Mouse (Mus musculus) MEL (cell line): ENCODE data around the gene Ptgdr2. TPM values are rescaled to one million over a fixed set of nuclear protein-coding genes. Genes with fewer than 3 reads are reported as not detected.

Source experiments
- DNase-seq: peaks from one replicate; pipeline ENCODE4 v3.0.0; 2011; ENCODE audit warnings: low read depth, low spot score
- H3K27ac ChIP-seq: 2 replicates; pipeline ENCODE4 v1.5.1; 2012; ENCODE audit warnings: low read depth, mild to moderate bottlenecking, control low read depth, low read length, moderate library complexity; ENCODE audit not compliant: control insufficient read depth
- H3K27me3 ChIP-seq, 2 experiments: fragments of 150-350 bp in 1 of 2; sonication (generic) in 1 of 2; 2 replicates each; pipeline ENCODE4 v1.6.1; 2012; ENCODE audit warnings: low read length in 2 of 2, mild to moderate bottlenecking in 2 of 2, improper control_type of control experiment in 1 of 2, moderate library complexity in 1 of 2; ENCODE audit not compliant: insufficient read depth in 2 of 2, control insufficient read depth in 1 of 2
- H3K36me3 ChIP-seq, 2 experiments: 2 replicates each; pipeline ENCODE4 v1.6.1; 2012 to 2014; ENCODE audit warnings: low read length in 2 of 2, improper control_type of control experiment in 1 of 2, inconsistent platforms in 1 of 2, mild to moderate bottlenecking in 1 of 2; ENCODE audit not compliant: insufficient read depth in 2 of 2, control insufficient read depth in 1 of 2
- H3K4me1 ChIP-seq, 2 experiments: fragments of 150-350 bp in 1 of 2; sonication (generic) in 1 of 2; 2 replicates each; pipeline ENCODE4 v1.6.1; 2012; ENCODE audit warnings: low read length in 2 of 2, improper control_type of control experiment in 1 of 2, mild to moderate bottlenecking in 1 of 2; ENCODE audit not compliant: insufficient read depth in 2 of 2, control insufficient read depth in 1 of 2
- H3K4me3 ChIP-seq, 2 experiments: fragments of 150-350 bp in 1 of 2; sonication (generic) in 1 of 2; 2 replicates each; pipeline ENCODE4 v1.5.1; 2012; ENCODE audit warnings: low read depth in 2 of 2, low read length in 2 of 2, mild to moderate bottlenecking in 2 of 2, moderate library complexity in 2 of 2, control low read depth in 1 of 2, improper control_type of control experiment in 1 of 2; ENCODE audit not compliant: control insufficient read depth in 1 of 2, insufficient read depth in 1 of 2
- H3K79me2 ChIP-seq: 2 replicates; pipeline ENCODE4 v1.6.1; 2012; ENCODE audit warnings: mild to moderate bottlenecking, low read length, moderate library complexity; ENCODE audit not compliant: control insufficient read depth, poor library complexity, insufficient read depth
- H3K9ac ChIP-seq: 2 replicates; pipeline ENCODE4 v1.6.1; 2012; ENCODE audit warnings: low read depth, mild to moderate bottlenecking, control low read depth, low read length, moderate library complexity; ENCODE audit not compliant: control insufficient read depth, poor library complexity, severe bottlenecking
- H3K9me3 ChIP-seq: fragments of 150-350 bp; sonication (generic); replicated peaks from 2 replicates; pipeline ENCODE4 v1.6.1; 2012; ENCODE audit warnings: mild to moderate bottlenecking, low read length, improper control_type of control experiment, moderate library complexity; ENCODE audit not compliant: insufficient read depth
- BHLHE40 ChIP-seq: IDR thresholded peaks from 2 replicates; pipeline ENCODE4 v1.6.1; 2012; ENCODE audit warnings: low read depth, mild to moderate bottlenecking, inconsistent platforms, low read length, improper control_type of control experiment, borderline replicate concordance
- ELF1 ChIP-seq: IDR thresholded peaks from 2 replicates; pipeline ENCODE4 v1.6.1; 2014; ENCODE audit warnings: low read depth, mild to moderate bottlenecking, inconsistent platforms, low read length, improper control_type of control experiment, moderate library complexity
- EP300 ChIP-seq, 2 experiments: IDR thresholded peaks; 2 replicates each; pipeline ENCODE4 v1.6.1; 2011; ENCODE audit warnings: improper control_type of control experiment in 2 of 2, low read length in 2 of 2, low read depth in 1 of 2, mild to moderate bottlenecking in 1 of 2
- ETS1 ChIP-seq: IDR thresholded peaks from 2 replicates; pipeline ENCODE4 v1.6.1; 2012; ENCODE audit warnings: low read depth, mild to moderate bottlenecking, inconsistent platforms, low read length, improper control_type of control experiment, moderate library complexity
- HCFC1 ChIP-seq: IDR thresholded peaks from 2 replicates; pipeline ENCODE4 v1.6.1; 2012; ENCODE audit warnings: low read depth, mild to moderate bottlenecking, inconsistent platforms, low read length, improper control_type of control experiment, moderate library complexity
- MAX ChIP-seq: IDR thresholded peaks from 2 replicates; pipeline ENCODE4 v1.6.1; 2011; ENCODE audit warnings: low read length, improper control_type of control experiment
- MYC ChIP-seq: IDR thresholded peaks from 2 replicates; pipeline ENCODE4 v1.6.1; 2011; ENCODE audit warnings: low read depth, mild to moderate bottlenecking, low read length, improper control_type of control experiment, moderate library complexity
- POLR2AphosphoS2 ChIP-seq: IDR thresholded peaks from 2 replicates; pipeline ENCODE4 v1.6.1; 2011; ENCODE audit warnings: low read length, improper control_type of control experiment
- RAD21 ChIP-seq: IDR thresholded peaks from 2 replicates; pipeline ENCODE4 v1.6.1; 2011; ENCODE audit warnings: mild to moderate bottlenecking, low read depth, low read length, improper control_type of control experiment
- RCOR1 ChIP-seq: IDR thresholded peaks from 2 replicates; pipeline ENCODE4 v1.6.1; 2012; ENCODE audit warnings: low read depth, mild to moderate bottlenecking, inconsistent platforms, low read length, improper control_type of control experiment
- UBTF ChIP-seq: IDR thresholded peaks from 2 replicates; pipeline ENCODE4 v1.6.1; 2012; ENCODE audit warnings: low read depth, mild to moderate bottlenecking, inconsistent platforms, low read length, improper control_type of control experiment, moderate library complexity, borderline replicate concordance; ENCODE audit not compliant: insufficient read depth
- USF2 ChIP-seq, 2 experiments: IDR thresholded peaks; 2 replicates each; pipeline ENCODE4 v1.6.1; 2011 to 2012; ENCODE audit warnings: improper control_type of control experiment in 2 of 2, low read length in 2 of 2, borderline replicate concordance in 1 of 2, inconsistent platforms in 1 of 2, low read depth in 1 of 2, mild to moderate bottlenecking in 1 of 2; ENCODE audit not compliant: insufficient read depth in 1 of 2
- ZMIZ1 ChIP-seq: IDR thresholded peaks from 2 replicates; pipeline ENCODE4 v1.6.1; 2012; ENCODE audit warnings: low read depth, mild to moderate bottlenecking, inconsistent platforms, low read length, improper control_type of control experiment, moderate library complexity
- ZNF384 ChIP-seq: IDR thresholded peaks from 2 replicates; pipeline ENCODE4 v1.6.1; 2012; ENCODE audit warnings: low read depth, mild to moderate bottlenecking, inconsistent platforms, low read length, improper control_type of control experiment
- polyA plus RNA-seq, 2 experiments: library from polyadenylated mRNA; stranded (reverse) in 1 of 2; unstranded in 1 of 2; fragments of >175 nt in 1 of 2; fragments of >200 nt in 1 of 2; gene quantifications; 2 replicates each; pipeline versions ENCODE4 v1.2.1 to v1.2.4; 2012; ENCODE audit warnings: low replicate concordance in 2 of 2, low read depth in 1 of 2; ENCODE audit not compliant: insufficient read length in 2 of 2, insufficient read depth in 1 of 2, missing spikeins in 1 of 2
- total RNA-seq: library from RNA; depleted of rRNA; stranded (reverse); fragments of 300-350 nt; gene quantifications from 2 replicates; pipeline ENCODE4 v1.2.3, GENCODE M21; 2012

Gene Ptgdr2
- total and polyA plus RNA-seq, 3 experiments: 0.31 to 0.46 TPM; not detected in 1

GRCm38 (mm10) chr19:10904512-10904911, 32.4 kb upstream of the Ptgdr2 start:
- H3K27me3 ChIP-seq: no peaks in the 10 kb centered on the region
- no peak for DNase-seq
- H3K4me1 ChIP-seq: no peaks in the 10 kb centered on the region
- no peaks in the 10 kb centered on the region for H3K79me2 ChIP-seq
- no peak overlapping the region for H3K9ac ChIP-seq
- H3K27ac ChIP-seq: no peak overlapping the region
- H3K36me3 ChIP-seq: peaks cover 0 to 8% of the 10 kb centered on the region in 2 experiments; a peak in 2 of 4 replicates
- no peak overlapping the region for H3K4me3 ChIP-seq
- no peak for TF ChIP-seq USF2 (IDR thresholded peaks at IDR 0.05; ENCODE audit: borderline replicate concordance in 1 of 2, insufficient read depth in 1 of 2, low read depth in 1 of 2, low read length in 2 of 2)
- no peak for TF ChIP-seq UBTF
- no peak for TF ChIP-seq HCFC1
- no peak for TF ChIP-seq EP300 (IDR thresholded peaks at IDR 0.05; ENCODE audit: low read depth in 1 of 2, low read length in 2 of 2)
- TF ChIP-seq MYC: no peak
- no peak for TF ChIP-seq MAX
- no peak for TF ChIP-seq ETS1
- no peak for TF ChIP-seq RAD21
- no peak for TF ChIP-seq ZMIZ1
- TF ChIP-seq ELF1: no peak
- no peaks in the 10 kb centered on the region for H3K9me3 ChIP-seq

- Histone ChIP-seq H3K9me3 (no peaks in the 10 kb centered on the region), H3K79me2 (no peaks in the 10 kb centered on the region), H3K4me1 (no peaks in the 10 kb centered on the region), H3K27ac (no peak overlapping the region), H3K4me3 (no peak overlapping the region), H3K36me3 (peaks cover 0 to 8% of the 10 kb centered on the region in 2 experiments; a peak in 2 of 4 replicates), H3K27me3 (no peaks in the 10 kb centered on the region), H3K9ac (no peak overlapping the region)
- TF ChIP-seq ZMIZ1: no peak
- TF ChIP-seq POLR2AphosphoS2: no peak
- TF ChIP-seq RCOR1: no peak
- TF ChIP-seq ZNF384: no peak
- no peak for TF ChIP-seq BHLHE40
- TF ChIP-seq USF2 (IDR thresholded peaks at IDR 0.05; ENCODE audit: borderline replicate concordance in 1 of 2, insufficient read depth in 1 of 2, low read depth in 1 of 2, low read length in 2 of 2): no peak
- peak; percentile 52 for DNase-seq
Observed at GRCm38 (mm10) chr19:10904927-10905727, 31.8 kb upstream of the Ptgdr2 start.
